Mouse (Mus musculus) brain, embryonic 14.5 days (tissue): ENCODE data around the gene Ccdc116. TPM values are rescaled to one million over a fixed set of nuclear protein-coding genes. Genes with fewer than 3 reads are reported as not detected.

Source experiments
- DNase-seq: peaks from one replicate; pipeline ENCODE4 v3.0.0-alpha.2; 2011; ENCODE audit warnings: low read depth
- CTCF ChIP-seq: fragments of 200-500 bp; IDR thresholded peaks from 2 replicates; pipeline ENCODE4 v1.5.1; 2012; ENCODE audit warnings: inconsistent platforms, mild to moderate bottlenecking, moderate library complexity, borderline replicate concordance; ENCODE audit not compliant: insufficient read depth, insufficient read length; ENCODE audit errors: extremely low read depth
- POLR2A ChIP-seq: fragments of 200-500 bp; IDR thresholded peaks from 2 replicates; pipeline ENCODE4 v1.6.1; 2012; ENCODE audit warnings: mild to moderate bottlenecking, inconsistent platforms, borderline replicate concordance; ENCODE audit not compliant: poor library complexity, insufficient read depth, insufficient read length, severe bottlenecking; ENCODE audit errors: extremely low read depth
- polyA plus RNA-seq: library from polyadenylated mRNA; depleted of rRNA; stranded (reverse); fragments of >200 nt; gene quantifications from 2 replicates; pipeline ENCODE4 v1.2.3, GENCODE M21; 2012; rRNA removed

Gene Ccdc116
- polyA plus RNA-seq, 1 experiment, result 6.2 TPM

GRCm38 (mm10) chr16:17124119-17124870 is 22.7 kb downstream of the Ccdc116 start:
- peak; percentile 70 for DNase-seq
- no peak for TF ChIP-seq CTCF
- no peak for TF ChIP-seq POLR2A

- DNase-seq, result peak; percentile 56
- TF ChIP-seq CTCF, result no peak
- no peak for TF ChIP-seq POLR2A
Measured at GRCm38 (mm10) chr16:17121569-17121968, 25.5 kb downstream of the Ccdc116 start.

GRCm38 (mm10) chr16:17117309-17117799 is 29.7 kb downstream of the Ccdc116 start:
- TF ChIP-seq POLR2A (no peak), CTCF (no peak)
- no peak for DNase-seq

GRCm38 (mm10) chr16:17110771-17111743 is 36.0 kb downstream of the Ccdc116 start, which contains the start of gene Ppil2:
Gene Ppil2, minus strand, starts transcription at chr16:17111257.
- TF ChIP-seq POLR2A, result peak; percentile 23; the same call in 1 of the 2 replicates
- TF ChIP-seq CTCF, result no peak
- peak; percentile 92 for DNase-seq

GRCm38 (mm10) chr16:17104600-17104999 is 42.4 kb downstream of the Ccdc116 start:
- TF ChIP-seq CTCF, result no peak
- TF ChIP-seq POLR2A, result no peak
- DNase-seq, result no peak

GRCm38 (mm10) chr16:17102630-17103220 is 44.3 kb downstream of the Ccdc116 start:
- peak; percentile 82 for DNase-seq
- TF ChIP-seq POLR2A, result no peak
- TF ChIP-seq CTCF, result no peak

- no peak for DNase-seq
- TF ChIP-seq CTCF (no peak), POLR2A (no peak)
Measured at GRCm38 (mm10) chr16:17096938-17097337, 50.1 kb downstream of the Ccdc116 start.

Other genes with a start within 250 kb of the Ccdc116 start
- 160 and 166 TPM in 2 replicates for gene Mapk1, start 163.8 kb downstream of the Ccdc116 start, polyA plus RNA-seq
- 74.8 and 97.9 TPM in 2 replicates for gene Ypel1, start 77.5 kb downstream of the Ccdc116 start, polyA plus RNA-seq
- gene Ppil2, start 36.0 kb downstream of the Ccdc116 start, polyA plus RNA-seq, result 134 and 157 TPM in 2 replicates
- 35.9 and 55.8 TPM in 2 replicates for gene 2610318N02Rik, start 22.1 kb downstream of the Ccdc116 start, polyA plus RNA-seq
- 20.2 and 23.4 TPM in 2 replicates for gene Sdf2l1, start 14.8 kb downstream of the Ccdc116 start, polyA plus RNA-seq
- 41.9 and 51.4 TPM in 2 replicates for gene Ydjc, start 2.6 kb downstream of the Ccdc116 start, polyA plus RNA-seq
- gene Ube2l3, start 55.4 kb upstream of the Ccdc116 start, polyA plus RNA-seq, result 96.5 and 127 TPM in 2 replicates
- 1.3 and 2.2 TPM in 2 replicates for gene Rimbp3, start 61.4 kb upstream of the Ccdc116 start, polyA plus RNA-seq
- gene Hic2, start 86.3 kb upstream of the Ccdc116 start, polyA plus RNA-seq, result 12.1 and 16.4 TPM in 2 replicates
- gene Tmem191c, start 128.8 kb upstream of the Ccdc116 start, polyA plus RNA-seq, result 46.6 and 63.5 TPM in 2 replicates
- 0.93 and 0.98 TPM in 2 replicates for gene Serpind1, start 184.1 kb upstream of the Ccdc116 start, polyA plus RNA-seq